Mouse (Mus musculus) thymus, postnatal 4 days (tissue): ENCODE results near the gene H2-Aa.

Source experiments
- DNase-seq: peaks from one replicate; pipeline ENCODE4 v3.0.0; 2021

The H2-Aa gene

GRCm38 (mm10) chr17:34260551-34260950 is 27.1 kb downstream of the H2-Aa start:
- DNase-seq, result no peak

GRCm38 (mm10) chr17:34257594-34258375 is 29.8 kb downstream of the H2-Aa start, which contains the start of gene H2-Ab1:
Gene H2-Ab1 (plus strand): TSS chr17:34257689.
- peak; percentile 89 for DNase-seq

- no peak for DNase-seq
Measured at GRCm38 (mm10) chr17:34256501-34256900, 31.1 kb downstream of the H2-Aa start.

- peak; percentile 26 for DNase-seq
Measured at GRCm38 (mm10) chr17:34251666-34252065, 36.0 kb downstream of the H2-Aa start.

- DNase-seq, result peak; percentile 65
Measured at GRCm38 (mm10) chr17:34249878-34250277, 37.7 kb downstream of the H2-Aa start.

GRCm38 (mm10) chr17:34249361-34249760 is 38.3 kb downstream of the H2-Aa start:
- no peak for DNase-seq

GRCm38 (mm10) chr17:34248764-34249163 is 38.9 kb downstream of the H2-Aa start:
- DNase-seq, result peak; percentile 3

GRCm38 (mm10) chr17:34247047-34247446 is 40.6 kb downstream of the H2-Aa start:
- no peak for DNase-seq

GRCm38 (mm10) chr17:34244656-34245055 is 43.0 kb downstream of the H2-Aa start:
- DNase-seq, result peak; percentile 1

GRCm38 (mm10) chr17:34240916-34241315 is 46.7 kb downstream of the H2-Aa start:
- DNase-seq, result peak; percentile 6

- peak; percentile 6 for DNase-seq
Measured at GRCm38 (mm10) chr17:34240366-34240765, 47.3 kb downstream of the H2-Aa start.

GRCm38 (mm10) chr17:34239601-34240041 is 48.0 kb downstream of the H2-Aa start:
- no peak for DNase-seq

DNA sequence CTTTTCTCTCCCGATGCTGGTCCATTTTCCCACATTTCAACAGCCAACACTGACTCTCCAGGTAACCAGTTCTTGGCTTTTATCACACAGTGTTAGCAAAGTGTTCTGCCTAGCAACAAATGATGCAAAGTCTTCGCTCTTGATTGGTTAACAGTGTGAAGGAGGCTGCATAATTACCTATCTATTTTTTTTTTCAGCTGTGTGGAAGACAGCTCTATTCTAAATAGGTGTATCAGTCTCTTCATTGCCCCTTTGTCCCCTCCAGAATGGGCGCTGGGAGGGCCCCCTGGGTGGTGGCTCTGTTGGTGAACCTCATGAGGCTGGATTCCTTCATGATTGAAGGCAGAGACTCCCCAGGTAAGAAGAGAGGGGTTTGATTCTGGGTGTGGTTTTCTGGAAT is 48.9 kb downstream of the H2-Aa start, which contains the start of gene H2-Ob:
Gene H2-Ob, plus strand, starts transcription at position 198 of the 400 bp plus-strand sequence.
- peak; percentile 60 for DNase-seq

DNA sequence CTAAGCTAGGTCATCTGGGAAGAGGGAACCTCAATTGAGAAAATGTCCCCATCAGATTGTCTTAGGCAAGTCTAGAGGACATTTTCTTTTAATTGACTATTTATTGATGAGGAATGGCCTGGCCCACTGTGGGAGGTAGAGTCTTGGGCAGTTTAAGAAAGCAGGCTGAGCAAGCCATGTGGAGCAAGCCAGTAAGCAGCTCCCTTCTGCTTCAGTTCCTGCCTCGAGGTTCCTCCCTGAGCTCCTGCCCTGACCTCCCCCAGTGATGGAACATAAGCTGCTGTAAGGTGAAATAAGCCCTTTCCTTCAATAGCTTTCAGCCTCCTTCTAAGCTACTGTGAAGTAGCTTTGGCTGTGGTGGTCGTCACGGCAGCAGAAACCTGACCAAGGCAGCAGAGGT is 49.9 kb downstream of the H2-Aa start:
- DNase-seq, result peak; percentile 4

GRCm38 (mm10) chr17:34236691-34237090 is 50.9 kb downstream of the H2-Aa start:
- DNase-seq, result peak; percentile 5

GRCm38 (mm10) chr17:34234926-34235325 is 52.7 kb downstream of the H2-Aa start:
- peak; percentile 92 for DNase-seq
